ENCODE assay signal across 25 mouse cellular contexts in the genomic region with DNA sequence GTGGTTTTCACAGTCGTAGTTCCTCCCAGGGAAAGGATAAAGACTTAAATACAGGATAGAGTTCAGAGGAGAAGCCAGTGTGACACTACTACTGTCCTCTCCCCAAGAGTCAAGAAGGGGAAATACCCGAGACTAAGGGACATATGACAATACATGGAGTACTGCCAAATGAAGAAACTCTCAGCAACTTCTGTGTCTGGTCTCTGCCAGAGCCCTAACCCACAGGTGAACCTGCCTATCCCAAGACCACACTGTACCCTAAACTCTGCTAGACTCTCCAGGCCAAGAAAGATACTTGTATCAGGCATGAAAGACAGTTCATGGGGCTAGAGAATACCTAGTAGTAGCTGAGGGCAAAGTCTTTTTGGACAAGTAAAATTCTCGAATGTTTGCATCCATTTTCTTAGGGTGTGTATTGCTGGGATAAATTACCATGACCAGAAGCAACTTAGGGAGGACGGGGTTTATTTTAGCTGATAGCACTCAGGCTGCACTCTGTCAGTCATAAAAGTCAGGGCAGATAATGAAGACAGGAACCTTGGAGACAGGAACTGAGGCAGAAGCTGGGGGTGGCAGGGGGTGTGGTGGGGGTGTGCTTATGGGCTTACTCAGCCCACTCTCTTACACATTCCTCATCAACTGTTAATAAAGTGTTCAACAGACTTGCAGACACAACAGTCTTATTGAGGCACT. TPM values are rescaled to one million over a fixed set of nuclear protein-coding genes. Genes with fewer than 3 reads are reported as not detected.
DNase-seq lines count a peak whose midpoint lies in the region; ATAC-seq and TF ChIP-seq lines count a peak whose summit lies in the region.
"Had no signal": no experiment of that assay in that cellular context is flagged by ENCODE, and none has a peak within 500 bp of the region (broad histone marks: within the 10 kb centered on the region; RNA-seq: fewer than 3 reads in every experiment).

No protein-coding gene starts in this region.

- TF ChIP-seq EP300 in liver, postnatal 0 days (IDR thresholded peaks at IDR 0.05; ENCODE audit: low read depth): no peak

- H3K27me3 ChIP-seq in forebrain, embryonic 11.5 days (ENCODE audit: control insufficient read depth, insufficient read depth, low read length): no peaks in the 10 kb centered on the region
- H3K27me3 ChIP-seq in forebrain, embryonic 13.5 days: no peaks in the 10 kb centered on the region
- no peaks in the 10 kb centered on the region for H3K27me3 ChIP-seq in limb, embryonic 12.5 days
- no peaks in the 10 kb centered on the region for H3K27me3 ChIP-seq in limb, embryonic 10.5 days (ENCODE audit: low read depth, poor library complexity, severe bottlenecking)
- no peaks in the 10 kb centered on the region for H3K27me3 ChIP-seq in midbrain, embryonic 16.5 days (ENCODE audit: control insufficient read depth, insufficient read depth, low read depth, low read length)
- H3K27me3 ChIP-seq in midbrain, embryonic 15.5 days (replicated peaks): no peaks in the 10 kb centered on the region
- no peaks in the 10 kb centered on the region for H3K27me3 ChIP-seq in liver, postnatal 0 days (ENCODE audit: insufficient read depth, low read length)
- H3K27me3 ChIP-seq: midbrain, embryonic 12.5 days had no signal

- no peak overlapping the region for H3K27ac ChIP-seq in forebrain, embryonic 11.5 days (ENCODE audit: low read depth, low read length)
- H3K27ac ChIP-seq in forebrain, embryonic 13.5 days: no peak overlapping the region
- H3K27ac ChIP-seq in limb, embryonic 12.5 days: no peak overlapping the region
- H3K27ac ChIP-seq in limb, embryonic 10.5 days: no peak overlapping the region
- H3K27ac ChIP-seq in midbrain, embryonic 16.5 days (ENCODE audit: low read length): no peak overlapping the region
- H3K27ac ChIP-seq in midbrain, embryonic 15.5 days: no peak overlapping the region
- no peak overlapping the region; the same call in 1 of the 2 replicates for H3K27ac ChIP-seq in liver, postnatal 0 days (ENCODE audit: low read depth)
- H3K27ac ChIP-seq: heart, embryonic 10.5 days; midbrain, embryonic 12.5 days had no signal

- ATAC-seq in forebrain, embryonic 11.5 days (replicated peaks; ENCODE audit: low FRiP score): no peak
- ATAC-seq in forebrain, embryonic 13.5 days: no peak
- no peak for ATAC-seq in limb, embryonic 12.5 days (ENCODE audit: insufficient number of reproducible peaks, insufficient read depth, low FRiP score, low TSS enrichment, low read depth)
- ATAC-seq in midbrain, embryonic 16.5 days: no peak
- no peak for ATAC-seq in midbrain, embryonic 15.5 days (replicated peaks)
- ATAC-seq in liver, postnatal 0 days: no peak
- ATAC-seq: activated CD4-positive, CD25-positive, alpha-beta regulatory T cell, adult 4 months; forebrain, postnatal 0 days had no signal

- H3K36me3 ChIP-seq in forebrain, embryonic 11.5 days (ENCODE audit: control insufficient read depth, insufficient read depth, low read length): no peaks in the 10 kb centered on the region; the same call in 1 of the 2 replicates
- H3K36me3 ChIP-seq in forebrain, embryonic 13.5 days (ENCODE audit: poor library complexity, severe bottlenecking): peaks cover 39% of the 10 kb centered on the region
- H3K36me3 ChIP-seq in limb, embryonic 12.5 days: peaks cover 39% of the 10 kb centered on the region
- peaks cover 35% of the 10 kb centered on the region for H3K36me3 ChIP-seq in limb, embryonic 10.5 days
- H3K36me3 ChIP-seq in midbrain, embryonic 16.5 days (ENCODE audit: control insufficient read depth, insufficient read depth, low read length): peaks cover 17% of the 10 kb centered on the region
- peaks cover 15% of the 10 kb centered on the region; the same call in 1 of the 2 replicates for H3K36me3 ChIP-seq in midbrain, embryonic 15.5 days (replicated peaks)
- H3K36me3 ChIP-seq in liver, postnatal 0 days (replicated peaks; ENCODE audit: insufficient read depth, low read length): peaks cover 29% of the 10 kb centered on the region

- 0 out of 2 replicates have a peak, but pooled peaks cover 3% of the 10 kb centered on the region for H3K4me1 ChIP-seq in forebrain, embryonic 11.5 days (replicated peaks; ENCODE audit: control insufficient read depth, insufficient read depth, low read length)
- peaks cover 25% of the 10 kb centered on the region for H3K4me1 ChIP-seq in forebrain, embryonic 13.5 days
- peaks cover 11% of the 10 kb centered on the region for H3K4me1 ChIP-seq in limb, embryonic 12.5 days (replicated peaks)
- peaks cover 19% of the 10 kb centered on the region for H3K4me1 ChIP-seq in limb, embryonic 10.5 days
- peaks cover 11% of the 10 kb centered on the region; the same call in 1 of the 2 replicates for H3K4me1 ChIP-seq in midbrain, embryonic 16.5 days (ENCODE audit: control insufficient read depth, insufficient read depth, low read length)
- H3K4me1 ChIP-seq in midbrain, embryonic 15.5 days: peaks cover 28% of the 10 kb centered on the region
- peaks cover 17% of the 10 kb centered on the region for H3K4me1 ChIP-seq in liver, postnatal 0 days (ENCODE audit: insufficient read depth)

- H3K4me2 ChIP-seq in forebrain, embryonic 11.5 days (ENCODE audit: low read depth, low read length, severe bottlenecking): 0 out of 2 replicates have a peak overlapping the region, but pooled peaks have one; percentile 5
- H3K4me2 ChIP-seq in forebrain, embryonic 13.5 days: no peak overlapping the region
- peak overlapping the region; percentile 7; the same call in 1 of the 2 replicates for H3K4me2 ChIP-seq in limb, embryonic 12.5 days
- H3K4me2 ChIP-seq in midbrain, embryonic 16.5 days (ENCODE audit: low read length): peak overlapping the region; percentile 5; the same call in 1 of the 2 replicates
- H3K4me2 ChIP-seq in midbrain, embryonic 15.5 days: no peak overlapping the region
- peak overlapping the region; percentile 24 for H3K4me2 ChIP-seq in liver, postnatal 0 days (ENCODE audit: low read depth, low read length)

- H3K4me3 ChIP-seq in forebrain, embryonic 11.5 days (ENCODE audit: low read depth, low read length): no peak overlapping the region
- H3K4me3 ChIP-seq in forebrain, embryonic 13.5 days: no peak overlapping the region
- H3K4me3 ChIP-seq in limb, embryonic 12.5 days (replicated peaks): no peak overlapping the region
- no peak overlapping the region for H3K4me3 ChIP-seq in limb, embryonic 10.5 days
- H3K4me3 ChIP-seq in midbrain, embryonic 16.5 days (ENCODE audit: low read depth, low read length): no peak overlapping the region
- H3K4me3 ChIP-seq in midbrain, embryonic 15.5 days: no peak overlapping the region
- H3K4me3 ChIP-seq in liver, postnatal 0 days (ENCODE audit: low read depth, low read length): no peak overlapping the region
- H3K4me3 ChIP-seq: heart, embryonic 10.5 days; myocyte had no signal

- 84% methylated on average over 4 of the region's 4 CpGs for WGBS in forebrain, embryonic 11.5 days
- WGBS in forebrain, embryonic 13.5 days: 82% methylated on average over 4 of the region's 4 CpGs
- WGBS in limb, embryonic 12.5 days: 70% methylated on average over 4 of the region's 4 CpGs
- WGBS in limb, embryonic 10.5 days: 80% methylated on average over 4 of the region's 4 CpGs
- WGBS in midbrain, embryonic 16.5 days: 76% methylated on average over 4 of the region's 4 CpGs
- WGBS in midbrain, embryonic 15.5 days: 71% methylated on average over 4 of the region's 4 CpGs
- 55% methylated on average over 4 of the region's 4 CpGs for WGBS in liver, postnatal 0 days (ENCODE audit: insufficient replicate concordance)

- TF ChIP-seq CTCF in liver, postnatal 0 days (IDR thresholded peaks at IDR 0.05; ENCODE audit: low read depth): no peak

- H3K9me3 ChIP-seq in forebrain, embryonic 11.5 days (ENCODE audit: control insufficient read depth, low read length): no peaks in the 10 kb centered on the region
- H3K9me3 ChIP-seq in forebrain, embryonic 13.5 days (replicated peaks): no peaks in the 10 kb centered on the region
- H3K9me3 ChIP-seq in limb, embryonic 12.5 days: no peaks in the 10 kb centered on the region
- H3K9me3 ChIP-seq in limb, embryonic 10.5 days (replicated peaks): no peaks in the 10 kb centered on the region
- no peaks in the 10 kb centered on the region for H3K9me3 ChIP-seq in midbrain, embryonic 16.5 days (replicated peaks; ENCODE audit: control insufficient read depth, low read length, poor library complexity, severe bottlenecking)
- H3K9me3 ChIP-seq in midbrain, embryonic 15.5 days: no peaks in the 10 kb centered on the region
- H3K9me3 ChIP-seq in liver, postnatal 0 days (ENCODE audit: low read length): no peaks in the 10 kb centered on the region
- H3K9me3 ChIP-seq: heart, embryonic 10.5 days; midbrain, embryonic 12.5 days had no signal

- no peak for DNase-seq in forebrain, embryonic 11.5 days (ENCODE audit: low spot score)
- no peak for DNase-seq in limb, embryonic 10.5 days (ENCODE audit: low spot score)
- DNase-seq in liver, postnatal 0 days: no peak
- DNase-seq in kidney, postnatal 36 days: no peak
- DNase-seq: adrenal gland, postnatal 14 days; cerebellum, adult 11 months; cerebellum, postnatal 14 days; embryo, embryonic 11 days; forebrain, postnatal 0 days; gastrocnemius, postnatal 36 days; heart, postnatal 14 days; kidney, adult 9 months; kidney, postnatal 25 days; layer of hippocampus, adult 9-11 months; lung, postnatal 4 days; right cerebral cortex, postnatal 25 days; thymus, postnatal 36 days had no signal

- H3K9ac ChIP-seq in forebrain, embryonic 11.5 days (ENCODE audit: low read length): no peak overlapping the region
- H3K9ac ChIP-seq in forebrain, embryonic 13.5 days: no peak overlapping the region
- no peak overlapping the region for H3K9ac ChIP-seq in limb, embryonic 12.5 days (replicated peaks)
- no peak overlapping the region for H3K9ac ChIP-seq in midbrain, embryonic 16.5 days (ENCODE audit: low read depth, low read length)
- H3K9ac ChIP-seq in midbrain, embryonic 15.5 days: no peak overlapping the region
- no peak overlapping the region for H3K9ac ChIP-seq in liver, postnatal 0 days (replicated peaks)
- H3K9ac ChIP-seq: forebrain, postnatal 0 days; midbrain, embryonic 12.5 days had no signal

RNA-seq across cellular contexts. Expression of a gene that starts 28.1 kb away (rescaled TPM):
- 0.43 and 0.59 TPM in 2 replicates for polyA plus RNA-seq in forebrain, embryonic 11.5 days (2014; fragmentation: Nextera tagmentation; extraction: Ambion mirVana)
- 0.21 TPM in 1 of 2 replicates, not detected in the other for polyA plus RNA-seq in forebrain, embryonic 13.5 days (2015; fragmentation: Nextera tagmentation; extraction: Ambion mirVana)
- polyA plus RNA-seq in limb, embryonic 12.5 days (2016; fragmentation: Nextera tagmentation; extraction: Ambion mirVana): 0.22 and 0.73 TPM in 2 replicates
- polyA plus RNA-seq in limb, embryonic 10.5 days (2016; fragmentation: Nextera tagmentation; extraction: Ambion mirVana): 0.15 TPM in 1 of 2 replicates, not detected in the other
- 0.37 and 1.0 TPM in 2 replicates for polyA plus RNA-seq in midbrain, embryonic 16.5 days (2015; fragmentation: Nextera tagmentation; extraction: Ambion mirVana)
- 0.25 and 0.34 TPM in 2 replicates for polyA plus RNA-seq in midbrain, embryonic 15.5 days (2015; fragmentation: Nextera tagmentation; extraction: Ambion mirVana)
- 0.08 TPM in 1 of 2 replicates, not detected in the other for polyA plus RNA-seq in liver, postnatal 0 days (2015; fragmentation: Nextera tagmentation; extraction: Ambion mirVana)
- polyA plus RNA-seq: myocyte had no signal

RNA-seq across cellular contexts. Expression of a gene that starts 35.2 kb away (rescaled TPM):
- 117 and 124 TPM in 2 replicates for polyA plus RNA-seq in forebrain, embryonic 11.5 days (2014; fragmentation: Nextera tagmentation; extraction: Ambion mirVana)
- 131 and 135 TPM in 2 replicates for polyA plus RNA-seq in forebrain, embryonic 13.5 days (2015; fragmentation: Nextera tagmentation; extraction: Ambion mirVana)
- polyA plus RNA-seq in limb, embryonic 12.5 days (2016; fragmentation: Nextera tagmentation; extraction: Ambion mirVana): 134 and 140 TPM in 2 replicates
- polyA plus RNA-seq in limb, embryonic 10.5 days (2016; fragmentation: Nextera tagmentation; extraction: Ambion mirVana): 96.6 and 115 TPM in 2 replicates
- 80.1 and 84.6 TPM in 2 replicates for polyA plus RNA-seq in midbrain, embryonic 16.5 days (2015; fragmentation: Nextera tagmentation; extraction: Ambion mirVana)
- 92.6 and 101 TPM in 2 replicates for polyA plus RNA-seq in midbrain, embryonic 15.5 days (2015; fragmentation: Nextera tagmentation; extraction: Ambion mirVana)
- polyA plus RNA-seq in liver, postnatal 0 days (2015; fragmentation: Nextera tagmentation; extraction: Ambion mirVana): 131 and 132 TPM in 2 replicates

Comparison
In these comparisons a context has a peak if more than half of its experiments do, and no peak if none do; other contexts are left out.
1. H3K4me2 ChIP-seq: peak in forebrain, embryonic 11.5 days (single experiment), limb, embryonic 12.5 days (single experiment), midbrain, embryonic 16.5 days (single experiment) and liver, postnatal 0 days (single experiment); none in forebrain, embryonic 13.5 days (single experiment) and midbrain, embryonic 15.5 days (single experiment).